ENCODE assay signal across 8 mouse cellular contexts in genomic region chr3:95739353-95740104, GRCm38 (mm10). TPM values are rescaled to one million over a fixed set of nuclear protein-coding genes. Genes with fewer than 3 reads are reported as not detected.
DNase-seq lines count a peak whose midpoint lies in the region; ATAC-seq and TF ChIP-seq lines count a peak whose summit lies in the region.

Ecm1 (minus strand) TSS chr3:95739569.

- peak; percentile 40; the same call in 1 of the 2 replicates for ATAC-seq in liver, embryonic 11.5 days (replicated peaks; ENCODE audit: low FRiP score)

- peak within 1 kb of the TSS; percentile 44 for H3K4me2 ChIP-seq in liver, embryonic 11.5 days
- peak within 1 kb of the TSS; percentile 80 for H3K4me2 ChIP-seq in myocyte (ENCODE audit: low read depth)

- no peak within 1 kb of the TSS for H3ac ChIP-seq in myocyte (ENCODE audit: control insufficient read depth, insufficient read length)

- H3K27ac ChIP-seq in layer of hippocampus, adult 2 months: peak within 1 kb of the TSS; percentile 28; the same call in 1 of the 2 replicates
- peak within 1 kb of the TSS; percentile 50 for H3K27ac ChIP-seq in bone marrow, adult 2 months (ENCODE audit: control insufficient read depth, insufficient read depth, low read depth, low read length, poor library complexity)
- peak within 1 kb of the TSS; percentile 72 for H3K27ac ChIP-seq in liver, embryonic 11.5 days (ENCODE audit: low read depth, low read length)

- peaks cover 3% of the 10 kb centered on the region; the same call in 1 of the 2 replicates for H3K4me1 ChIP-seq in bone marrow, adult 2 months (ENCODE audit: control insufficient read depth, insufficient read depth, low read length)
- peaks cover 35% of the 10 kb centered on the region for H3K4me1 ChIP-seq in liver, embryonic 11.5 days (replicated peaks; ENCODE audit: control insufficient read depth, insufficient read depth, low read length)

- no peak for TF ChIP-seq CTCF in layer of hippocampus, adult 2 months (conservative IDR thresholded peaks at IDR 0.05)
- TF ChIP-seq CTCF in bone marrow, adult 2 months (IDR thresholded peaks at IDR 0.05; ENCODE audit: control insufficient read depth, insufficient read depth, low read length): no peak

- peak within 1 kb of the TSS; percentile 23; the same call in 1 of the 2 replicates for H3K9ac ChIP-seq in liver, embryonic 11.5 days (ENCODE audit: low read depth, low read length)

- H3K36me3 ChIP-seq in liver, embryonic 11.5 days (ENCODE audit: control insufficient read depth, insufficient read depth, low read length): peaks cover 40% of the 10 kb centered on the region
- H3K36me3 ChIP-seq in myocyte (ENCODE audit: control insufficient read depth, insufficient read depth): peaks cover 27% of the 10 kb centered on the region

- no peaks in the 10 kb centered on the region for H3K27me3 ChIP-seq in liver, embryonic 11.5 days (replicated peaks; ENCODE audit: control insufficient read depth, insufficient read depth, low read length)
- no peaks in the 10 kb centered on the region for H3K27me3 ChIP-seq in myocyte (ENCODE audit: control insufficient read depth, insufficient read depth, insufficient read length)

- peak; percentile 39 to 56 for DNase-seq in layer of hippocampus, adult 2 months (ENCODE audit: low spot score in 2 of 2)
- DNase-seq in layer of hippocampus, postnatal 25 days (ENCODE audit: extremely low spot score in 1 of 2, low spot score in 1 of 2): no peak
- DNase-seq in heart, adult 8-10 months (ENCODE audit: low spot score): peak; percentile 79
- peak; percentile 57 for DNase-seq in kidney, adult 18-20 months
- DNase-seq in liver, embryonic 11.5 days (ENCODE audit: low spot score): no peak
- no peak for DNase-seq in natural killer cell, adult 2 months (ENCODE audit: low spot score in 2 of 2)

- no peaks in the 10 kb centered on the region for H3K79me2 ChIP-seq in myocyte (ENCODE audit: control insufficient read depth, insufficient read depth)

- peak within 1 kb of the TSS; percentile 11; the same call in 1 of the 2 replicates for H3K4me3 ChIP-seq in layer of hippocampus, adult 2 months
- no peak within 1 kb of the TSS for H3K4me3 ChIP-seq in bone marrow, adult 2 months (replicated peaks; ENCODE audit: control insufficient read depth, low read depth, low read length)
- no peak within 1 kb of the TSS for H3K4me3 ChIP-seq in liver, embryonic 11.5 days (ENCODE audit: low read depth, low read length)
- peak within 1 kb of the TSS; percentile 22 for H3K4me3 ChIP-seq in myocyte

- H3K9me3 ChIP-seq in liver, embryonic 11.5 days (ENCODE audit: control insufficient read depth, low read length): no peaks in the 10 kb centered on the region

- 62% methylated on average over 7 of the region's 7 CpGs for WGBS in bone marrow, adult 2 months
- 55% methylated on average over 7 of the region's 7 CpGs for WGBS in liver, embryonic 11.5 days

- TF ChIP-seq POLR2A in bone marrow, adult 2 months (IDR thresholded peaks at IDR 0.05; ENCODE audit: borderline replicate concordance, control insufficient read depth, low read depth, low read length): no peak
- peak; percentile 97 for TF ChIP-seq POLR2A in myocyte (IDR thresholded peaks at IDR 0.05; ENCODE audit: insufficient read length, low read depth)

TF ChIP-seq in myocyte, 11 proteins besides CTCF, POLR2A, EP300 and RAD21:
- TF ChIP-seq MYOD1 (IDR thresholded peaks at IDR 0.05; ENCODE audit: control insufficient read depth in 1 of 3, insufficient read length in 2 of 3, low read depth in 2 of 3) (peak in 1 of 3 experiments; percentile 22), POLR2AphosphoS2 (IDR thresholded peaks at IDR 0.05; ENCODE audit: insufficient read length, low read depth) (peak; percentile 99), REST (IDR thresholded peaks at IDR 0.05; ENCODE audit: insufficient read depth, insufficient read length) (no peak), SRF (IDR thresholded peaks at IDR 0.05; ENCODE audit: control insufficient read depth, insufficient read length, low read depth) (no peak)
TF ChIP-seq in myocyte: peak in this region for 2.

RNA-seq across cellular contexts. Expression of gene Ecm1, which starts in this region (rescaled TPM):
- total RNA-seq in layer of hippocampus, adult 2 months (2021): 10 to 100 TPM in 1 of 2 experiments, 1 to 10 TPM in 1; 9.3 to 10.5 TPM
- 1 to 10 TPM; 7.8 to 10.0 TPM for total RNA-seq in layer of hippocampus, postnatal 25 days (2021)
- 26.4 and 38.2 TPM in 2 replicates for polyA plus RNA-seq in bone marrow, adult 2 months (2011; ENCODE audit: insufficient read depth, insufficient read length, low replicate concordance, missing spikeins)
- 10 to 100 TPM; 36.6 to 76.5 (median 42.3) TPM for total RNA-seq in heart, adult 8-10 months (2022)
- 30.4 and 31.7 TPM in 2 replicates for polyA plus RNA-seq in liver, embryonic 11.5 days (2014; fragmentation: Nextera tagmentation; extraction: Ambion mirVana)
- polyA plus RNA-seq in myocyte (2012; fragmentation: generic; extraction: Trizol): 219 TPM

Comparison
In these comparisons a context has a peak if more than half of its experiments do, and no peak if none do; other contexts are left out.
1. DNase-seq: peak in layer of hippocampus, adult 2 months (2 of 2), heart, adult 8-10 months (single experiment) and kidney, adult 18-20 months (single experiment); none in layer of hippocampus, postnatal 25 days (0 of 2), liver, embryonic 11.5 days (single experiment) and natural killer cell, adult 2 months (0 of 2).
2. H3K4me3 ChIP-seq: peak in layer of hippocampus, adult 2 months (single experiment) and myocyte (single experiment); none in bone marrow, adult 2 months (single experiment) and liver, embryonic 11.5 days (single experiment).
3. Peak in every context shown above with its lines, with median percentiles within 50 percentile points of each other: H3K27ac ChIP-seq.